9 mouse cellular contexts compared by ENCODE assay signal in genomic region chr8:111056691-111057293, GRCm38 (mm10). TPM values are rescaled to one million over a fixed set of nuclear protein-coding genes. Genes with fewer than 3 reads are reported as not detected.
A peak's percentile ranks its signal among the peaks of the same experiment; 100 is the strongest.
DNase-seq lines count a peak whose midpoint lies in the region; ATAC-seq and TF ChIP-seq lines count a peak whose summit lies in the region.
"Had no signal": no experiment of that assay in that cellular context is flagged by ENCODE, and none has a peak within 500 bp of the region (broad histone marks: within the 10 kb centered on the region; RNA-seq: fewer than 3 reads in every experiment).

No protein-coding gene starts in this region.

- H3K36me3 ChIP-seq in embryonic facial prominence, embryonic 13.5 days: peaks cover 40% of the 10 kb centered on the region
- peaks cover 39% of the 10 kb centered on the region for H3K36me3 ChIP-seq in heart, postnatal 0 days (replicated peaks; ENCODE audit: control insufficient read depth, insufficient read depth, low read length)
- peaks cover 33% of the 10 kb centered on the region for H3K36me3 ChIP-seq in lung, embryonic 16.5 days (ENCODE audit: control insufficient read depth, insufficient read depth, low read length)

- TF ChIP-seq EP300 in heart, postnatal 0 days (IDR thresholded peaks at IDR 0.05; ENCODE audit: low read depth): no peak

- peak overlapping the region; percentile 92 for H3K9ac ChIP-seq in embryonic facial prominence, embryonic 13.5 days
- peak overlapping the region; percentile 77 for H3K9ac ChIP-seq in heart, postnatal 0 days (replicated peaks; ENCODE audit: low read depth, low read length)
- peak overlapping the region; percentile 91 for H3K9ac ChIP-seq in lung, embryonic 16.5 days (ENCODE audit: low read length)

- H3K4me1 ChIP-seq in embryonic facial prominence, embryonic 13.5 days: peaks cover 31% of the 10 kb centered on the region
- peaks cover 10% of the 10 kb centered on the region; the same call in 1 of the 2 replicates for H3K4me1 ChIP-seq in heart, postnatal 0 days (ENCODE audit: control insufficient read depth, insufficient read depth)
- H3K4me1 ChIP-seq in lung, embryonic 16.5 days (replicated peaks; ENCODE audit: control insufficient read depth, insufficient read depth, low read length): peaks cover 17% of the 10 kb centered on the region

- H3K9me3 ChIP-seq in embryonic facial prominence, embryonic 13.5 days: no peaks in the 10 kb centered on the region
- no peaks in the 10 kb centered on the region for H3K9me3 ChIP-seq in heart, postnatal 0 days (replicated peaks; ENCODE audit: control insufficient read depth, low read length)
- H3K9me3 ChIP-seq in lung, embryonic 16.5 days (ENCODE audit: control insufficient read depth, low read length): no peaks in the 10 kb centered on the region

- H3K27ac ChIP-seq in embryonic facial prominence, embryonic 13.5 days: peak overlapping the region; percentile 85
- peak overlapping the region; percentile 71 for H3K27ac ChIP-seq in heart, postnatal 0 days (ENCODE audit: low read depth)
- peak overlapping the region; percentile 82 for H3K27ac ChIP-seq in lung, embryonic 16.5 days (ENCODE audit: low read length)

- peak; percentile 53 for DNase-seq in gastrocnemius, postnatal 10 days
- no peak for DNase-seq in gastrocnemius, adult 18-20 months (ENCODE audit: low spot score)
- peak; percentile 37 to 59 for DNase-seq in adrenal gland, adult 18-20 months (ENCODE audit: low spot score in 2 of 2)
- DNase-seq in heart, postnatal 0 days (ENCODE audit: low spot score): no peak
- peak; percentile 63 to 83 for DNase-seq in kidney, postnatal 25 days
- DNase-seq in right cerebral cortex, postnatal 14 days: peak; percentile 53

- peak overlapping the region; percentile 95 for H3K4me3 ChIP-seq in embryonic facial prominence, embryonic 13.5 days
- H3K4me3 ChIP-seq in heart, postnatal 0 days (ENCODE audit: low read depth, low read length): peak overlapping the region; percentile 94
- peak overlapping the region; percentile 95 for H3K4me3 ChIP-seq in lung, embryonic 16.5 days (ENCODE audit: low read length)

- H3K4me2 ChIP-seq in embryonic facial prominence, embryonic 13.5 days: peak overlapping the region; percentile 95
- H3K4me2 ChIP-seq in heart, postnatal 0 days (ENCODE audit: low read depth, low read length): peak overlapping the region; percentile 100
- peak overlapping the region; percentile 97 for H3K4me2 ChIP-seq in lung, embryonic 16.5 days (ENCODE audit: low read depth, low read length)

- no peak for TF ChIP-seq CTCF in heart, postnatal 0 days (IDR thresholded peaks at IDR 0.05; ENCODE audit: low read depth)

- WGBS in embryonic facial prominence, embryonic 13.5 days: under 1% methylated on average over 63 of the region's 63 CpGs
- WGBS in heart, postnatal 0 days: under 1% methylated on average over 41 of the region's 63 CpGs
- WGBS in lung, embryonic 16.5 days: under 1% methylated on average over 51 of the region's 63 CpGs

- no peaks in the 10 kb centered on the region for H3K27me3 ChIP-seq in embryonic facial prominence, embryonic 13.5 days
- no peaks in the 10 kb centered on the region for H3K27me3 ChIP-seq in heart, postnatal 0 days (ENCODE audit: control insufficient read depth, insufficient read depth, low read length)
- H3K27me3 ChIP-seq in lung, embryonic 16.5 days (ENCODE audit: control insufficient read depth, insufficient read depth, low read depth, low read length): no peaks in the 10 kb centered on the region

- ATAC-seq in embryonic facial prominence, embryonic 13.5 days (ENCODE audit: insufficient number of reproducible peaks, insufficient read depth, low FRiP score, low TSS enrichment, low read depth): peak; percentile 60
- peak; percentile 67 for ATAC-seq in heart, postnatal 0 days (ENCODE audit: insufficient read depth, low read depth)
- ATAC-seq in lung, embryonic 16.5 days (ENCODE audit: low read depth): peak; percentile 68

RNA-seq across cellular contexts. Expression of gene Exosc6, which starts 0.7 kb away (rescaled TPM):
- not detected for total RNA-seq in gastrocnemius, postnatal 10 days (2021)
- total RNA-seq in gastrocnemius, adult 18-20 months (2021): not detected
- not detected for total RNA-seq in adrenal gland, adult 18-20 months (2021)
- 9.3 and 14.6 TPM in 2 replicates for polyA plus RNA-seq in embryonic facial prominence, embryonic 13.5 days (2015; fragmentation: Nextera tagmentation; extraction: Ambion mirVana)
- total RNA-seq in heart, postnatal 0 days (2014; rRNA removed; ENCODE audit: low replicate concordance): 7.1 and 17.0 TPM in 2 replicates
- 0.38 and 2.0 TPM in 2 replicates for polyA plus RNA-seq in heart, postnatal 0 days (2015; fragmentation: Nextera tagmentation; extraction: Ambion mirVana)
- polyA plus RNA-seq in lung, embryonic 16.5 days (2015; fragmentation: Nextera tagmentation; extraction: Ambion mirVana): 2.1 and 5.4 TPM in 2 replicates
- total RNA-seq: left cerebral cortex, postnatal 10 days had no signal

RNA-seq across cellular contexts. Expression of gene Aars, which starts 23.8 kb away (rescaled TPM):
- 10 to 100 TPM; 41.5 to 53.4 TPM for total RNA-seq in gastrocnemius, postnatal 10 days (2021)
- 10 to 100 TPM; 43.1 to 54.1 TPM for total RNA-seq in gastrocnemius, adult 18-20 months (2021)
- 100 to 1,000 TPM in 1 of 2 experiments, 10 to 100 TPM in 1; 81.9 to 140 TPM for total RNA-seq in adrenal gland, adult 18-20 months (2021)
- 54.2 and 54.8 TPM in 2 replicates for polyA plus RNA-seq in embryonic facial prominence, embryonic 13.5 days (2015; fragmentation: Nextera tagmentation; extraction: Ambion mirVana)
- 35.1 and 38.9 TPM in 2 replicates for total RNA-seq in heart, postnatal 0 days (2014; rRNA removed; ENCODE audit: low replicate concordance)
- polyA plus RNA-seq in heart, postnatal 0 days (2015; fragmentation: Nextera tagmentation; extraction: Ambion mirVana): 22.3 and 25.6 TPM in 2 replicates
- 47.2 and 50.9 TPM in 2 replicates for polyA plus RNA-seq in lung, embryonic 16.5 days (2015; fragmentation: Nextera tagmentation; extraction: Ambion mirVana)

RNA-seq across cellular contexts. Expression of gene Ddx19b, which starts 25.2 kb away (rescaled TPM):
- total RNA-seq in gastrocnemius, postnatal 10 days (2021): 10 to 100 TPM in 1 of 2 experiments, 1 to 10 TPM in 1; 9.9 to 10.4 TPM
- total RNA-seq in gastrocnemius, adult 18-20 months (2021): 10 to 100 TPM; 10.8 to 11.7 TPM
- total RNA-seq in adrenal gland, adult 18-20 months (2021): 10 to 100 TPM in 1 of 2 experiments, 1 to 10 TPM in 1; 9.4 to 10.0 TPM
- 4.3 and 5.8 TPM in 2 replicates for polyA plus RNA-seq in embryonic facial prominence, embryonic 13.5 days (2015; fragmentation: Nextera tagmentation; extraction: Ambion mirVana)
- total RNA-seq in heart, postnatal 0 days (2014; rRNA removed; ENCODE audit: low replicate concordance): 9.3 and 10.2 TPM in 2 replicates
- 2.8 and 3.6 TPM in 2 replicates for polyA plus RNA-seq in heart, postnatal 0 days (2015; fragmentation: Nextera tagmentation; extraction: Ambion mirVana)
- 6.0 and 7.2 TPM in 2 replicates for polyA plus RNA-seq in lung, embryonic 16.5 days (2015; fragmentation: Nextera tagmentation; extraction: Ambion mirVana)

RNA-seq across cellular contexts. Expression of gene Clec18a, which starts 35.4 kb away (rescaled TPM):
- 1 to 10 TPM in 1 of 2 experiments, under 1 TPM in 1; 0.63 to 1.0 TPM for total RNA-seq in gastrocnemius, postnatal 10 days (2021)
- total RNA-seq in gastrocnemius, adult 18-20 months (2021): under 1 TPM; 0.38 to 0.62 TPM
- total RNA-seq in adrenal gland, adult 18-20 months (2021): not detected
- polyA plus RNA-seq in embryonic facial prominence, embryonic 13.5 days (2015; fragmentation: Nextera tagmentation; extraction: Ambion mirVana): 0.27 TPM in 1 of 2 replicates, not detected in the other
- total RNA-seq in heart, postnatal 0 days (2014; rRNA removed; ENCODE audit: low replicate concordance): not detected in 2 replicates
- polyA plus RNA-seq in heart, postnatal 0 days (2015; fragmentation: Nextera tagmentation; extraction: Ambion mirVana): 0.05 and 0.10 TPM in 2 replicates
- polyA plus RNA-seq in lung, embryonic 16.5 days (2015; fragmentation: Nextera tagmentation; extraction: Ambion mirVana): not detected in 2 replicates

RNA-seq across cellular contexts. Expression of gene Pdpr, which starts 37.6 kb away (rescaled TPM):
- total RNA-seq in gastrocnemius, postnatal 10 days (2021): 10 to 100 TPM; 52.9 to 67.6 TPM
- total RNA-seq in gastrocnemius, adult 18-20 months (2021): 100 to 1,000 TPM; 115 to 127 TPM
- 10 to 100 TPM; 42.5 TPM for total RNA-seq in adrenal gland, adult 18-20 months (2021)
- polyA plus RNA-seq in embryonic facial prominence, embryonic 13.5 days (2015; fragmentation: Nextera tagmentation; extraction: Ambion mirVana): 11.0 and 11.5 TPM in 2 replicates
- 67.8 and 87.4 TPM in 2 replicates for total RNA-seq in heart, postnatal 0 days (2014; rRNA removed; ENCODE audit: low replicate concordance)
- 14.9 and 17.9 TPM in 2 replicates for polyA plus RNA-seq in heart, postnatal 0 days (2015; fragmentation: Nextera tagmentation; extraction: Ambion mirVana)
- 9.2 and 9.6 TPM in 2 replicates for polyA plus RNA-seq in lung, embryonic 16.5 days (2015; fragmentation: Nextera tagmentation; extraction: Ambion mirVana)

Comparison
In these comparisons a context has a peak if more than half of its experiments do, and no peak if none do; other contexts are left out.
1. DNase-seq: peak in gastrocnemius, postnatal 10 days (single experiment), adrenal gland, adult 18-20 months (2 of 2), kidney, postnatal 25 days (2 of 2) and right cerebral cortex, postnatal 14 days (single experiment); none in gastrocnemius, adult 18-20 months (single experiment) and heart, postnatal 0 days (single experiment).
2. Peak in every context shown above with its lines, with median percentiles within 50 percentile points of each other: ATAC-seq, H3K27ac ChIP-seq, H3K4me2 ChIP-seq, H3K4me3 ChIP-seq and H3K9ac ChIP-seq.